Mouse (Mus musculus) cerebellum, adult 2 months (tissue): Measurements from ENCODE around the gene Ccdc130. TPM values are rescaled to one million over a fixed set of nuclear protein-coding genes. Genes with fewer than 3 reads are reported as not detected.
A peak's percentile ranks its signal among the peaks of the same experiment; 100 is the strongest.
"Not testable (repeated sequence)": the region's sequence is repeated elsewhere in the genome, so short reads cannot be mapped to it uniquely, and the experiment has no call there.

ENCODE experiments used
- DNase-seq, 2 experiments: peaks; one replicate each; pipeline ENCODE4 v3.0.0; 2021
- H3K27ac ChIP-seq: fragments of 200-500 bp; 2 replicates; pipeline ENCODE4 v1.5.1; 2012; ENCODE audit warnings: low read length, control low read depth, inconsistent platforms; ENCODE audit not compliant: insufficient read depth
- H3K27me3 ChIP-seq: fragments of 200-500 bp; 2 replicates; pipeline ENCODE4 v1.6.1; 2012; ENCODE audit warnings: inconsistent platforms, mild to moderate bottlenecking, low read length, moderate library complexity; ENCODE audit not compliant: control insufficient read depth, insufficient read depth
- H3K4me1 ChIP-seq: fragments of 200-500 bp; 2 replicates; pipeline ENCODE4 v1.6.1; 2011; ENCODE audit warnings: low read length; ENCODE audit not compliant: control insufficient read depth, insufficient read depth
- H3K4me3 ChIP-seq: fragments of 200-500 bp; replicated peaks from 2 replicates; pipeline ENCODE3; 2011; ENCODE audit warnings: mild to moderate bottlenecking, low read depth, low read length, control low read depth; ENCODE audit not compliant: insufficient read depth
- CTCF ChIP-seq: fragments of 200-500 bp; IDR thresholded peaks from 2 replicates; pipeline ENCODE4 v1.5.1; 2011; ENCODE audit warnings: low read depth, mild to moderate bottlenecking, control low read depth, low read length, moderate library complexity, borderline replicate concordance; ENCODE audit not compliant: insufficient read depth
- POLR2A ChIP-seq: fragments of 200-500 bp; IDR thresholded peaks from 2 replicates; pipeline ENCODE4 v1.6.1; 2011; ENCODE audit warnings: low read length, control low read depth, borderline replicate concordance; ENCODE audit not compliant: insufficient read depth
- WGBS: fragments of 180-500 bp; shearing (Covaris S2); methylation state at CpG from one replicate; pipeline ENCODE4 v1.1.7; 2018; 5-methylcytosine and 5-hydroxymethylcytosine counted together
- polyA plus RNA-seq: library from polyadenylated mRNA; depleted of rRNA; stranded (reverse); fragments of >200 nt; gene quantifications from 2 replicates; pipeline ENCODE4 v1.2.3, GENCODE M21; 2012; rRNA removed

The Ccdc130 gene
- polyA plus RNA-seq = 39.1 and 43.1 TPM in 2 replicates

- Histone ChIP-seq H3K4me1 (0 out of 2 replicates have a peak, but pooled peaks cover 8% of the 10 kb centered on the region), H3K27me3 (no peaks in the 10 kb centered on the region), H3K27ac (peak within 1 kb of the TSS; percentile 56), H3K4me3 (peak within 1 kb of the TSS; percentile 89)
- peak; percentile 100 for DNase-seq
- peak; percentile 98 for TF ChIP-seq POLR2A
- TF ChIP-seq CTCF = no peak
- WGBS = 1% methylated on average over 44 of the region's 44 CpGs
Observed at GRCm38 (mm10) chr8:84269950-84270773, at the start of gene Ccdc130. Gene Ccdc130, minus strand, starts transcription at chr8:84270380.

GRCm38 (mm10) chr8:84308376-84308775 is 38.2 kb upstream of the Ccdc130 start:
- Histone ChIP-seq H3K27me3 (no peaks in the 10 kb centered on the region), H3K4me3 (no peak overlapping the region), H3K27ac (no peak overlapping the region), H3K4me1 (no peaks in the 10 kb centered on the region)
- TF ChIP-seq CTCF = no peak
- TF ChIP-seq POLR2A = no peak
- no peak for DNase-seq
- WGBS = 69% methylated on average over 3 of the region's 3 CpGs

GRCm38 (mm10) chr8:84303951-84304350 is 33.8 kb upstream of the Ccdc130 start:
- TF ChIP-seq POLR2A (no peak), CTCF (no peak)
- H3K27ac ChIP-seq = no peak overlapping the region
- H3K4me1 ChIP-seq = no peaks in the 10 kb centered on the region
- no peak for DNase-seq
- no peak overlapping the region for H3K4me3 ChIP-seq
- 47% methylated on average over 2 of the region's 2 CpGs for WGBS
- no peaks in the 10 kb centered on the region for H3K27me3 ChIP-seq

- no peak for DNase-seq
- Histone ChIP-seq H3K4me3 (no peak overlapping the region), H3K4me1 (peaks cover 3% of the 10 kb centered on the region; the same call in 1 of the 2 replicates), H3K27me3 (no peaks in the 10 kb centered on the region), H3K27ac (no peak overlapping the region)
- TF ChIP-seq CTCF (no peak), POLR2A (no peak)
- WGBS = 76% methylated on average over 5 of the region's 5 CpGs
Observed at GRCm38 (mm10) chr8:84297029-84297785, 27.0 kb upstream of the Ccdc130 start.

GRCm38 (mm10) chr8:84291688-84292087 is 21.5 kb upstream of the Ccdc130 start:
- H3K27me3 ChIP-seq = no peaks in the 10 kb centered on the region
- TF ChIP-seq POLR2A = no peak
- peak; percentile 72; the same call in 1 of the 2 replicates for TF ChIP-seq CTCF
- H3K4me3 ChIP-seq = no peak overlapping the region
- DNase-seq = peak; percentile 70 to 77
- peaks cover 10% of the 10 kb centered on the region; the same call in 1 of the 2 replicates for H3K4me1 ChIP-seq
- H3K27ac ChIP-seq = peak overlapping the region; percentile 57; the same call in 1 of the 2 replicates
- 14% methylated on average over 8 of the region's 8 CpGs for WGBS

- WGBS = 12% methylated on average over 5 of the region's 5 CpGs
Observed at GRCm38 (mm10) chr8:84291086-84291485, 20.9 kb upstream of the Ccdc130 start.

GRCm38 (mm10) chr8:84288892-84289291 is 18.7 kb upstream of the Ccdc130 start:
- H3K4me1 ChIP-seq = peaks cover 6% of the 10 kb centered on the region; the same call in 1 of the 2 replicates
- no peak overlapping the region for H3K27ac ChIP-seq
- peak in 1 of 2 experiments; percentile 46 for DNase-seq
- TF ChIP-seq POLR2A (no peak), CTCF (peak; percentile 65)
- 58% methylated on average over 2 of the region's 2 CpGs for whole genome bisulfite sequencing
- no peak overlapping the region for H3K4me3 ChIP-seq
- no peaks in the 10 kb centered on the region for H3K27me3 ChIP-seq

More at GRCm38 (mm10) chr8:84291086-84291485, 20.9 kb upstream of the Ccdc130 start:
- H3K27ac ChIP-seq = peak overlapping the region; percentile 57
- H3K27me3 ChIP-seq = no peaks in the 10 kb centered on the region
- peaks cover 7% of the 10 kb centered on the region; the same call in 1 of the 2 replicates for H3K4me1 ChIP-seq
- no peak for TF ChIP-seq CTCF
- no peak for TF ChIP-seq POLR2A
- H3K4me3 ChIP-seq = no peak overlapping the region
- DNase-seq = peak; percentile 71 to 85

GRCm38 (mm10) chr8:84285665-84286064 is 15.5 kb upstream of the Ccdc130 start:
- H3K4me1 ChIP-seq, H3K27ac ChIP-seq, H3K27me3 ChIP-seq, DNase-seq, H3K4me3 ChIP-seq: not testable (repeated sequence)
- 66% methylated on average over 5 of the region's 5 CpGs for WGBS
- TF ChIP-seq CTCF = peak; percentile 53
